Mouse (Mus musculus) heart, adult 8-10 months (tissue): Measurements from ENCODE around the gene Shisa5. TPM values are rescaled to one million over a fixed set of nuclear protein-coding genes. Genes with fewer than 3 reads are reported as not detected.
A peak's percentile ranks its signal among the peaks of the same experiment; 100 is the strongest.

Experiments
- DNase-seq: peaks from one replicate; pipeline ENCODE4 v3.0.0; 2022; ENCODE audit warnings: low spot score
- total RNA-seq, 4 experiments: library from RNA; stranded (reverse); gene quantifications; 2 replicates each; pipeline ENCODE4 v1.2.4; 2022

Shisa5 gene
- total RNA-seq, 4 experiments from 2014 or later, result 30.1 to 36.9 (median 33.7) TPM

- DNase-seq, result no peak
Measured at GRCm38 (mm10) chr9:109091802-109092201, 53.4 kb downstream of the Shisa5 start.

GRCm38 (mm10) chr9:109092799-109093198 lies 54.4 kb downstream of the Shisa5 start:
- DNase-seq, result no peak

GRCm38 (mm10) chr9:109093786-109094552 lies 55.6 kb downstream of the Shisa5 start:
- DNase-seq, result no peak

DNA sequence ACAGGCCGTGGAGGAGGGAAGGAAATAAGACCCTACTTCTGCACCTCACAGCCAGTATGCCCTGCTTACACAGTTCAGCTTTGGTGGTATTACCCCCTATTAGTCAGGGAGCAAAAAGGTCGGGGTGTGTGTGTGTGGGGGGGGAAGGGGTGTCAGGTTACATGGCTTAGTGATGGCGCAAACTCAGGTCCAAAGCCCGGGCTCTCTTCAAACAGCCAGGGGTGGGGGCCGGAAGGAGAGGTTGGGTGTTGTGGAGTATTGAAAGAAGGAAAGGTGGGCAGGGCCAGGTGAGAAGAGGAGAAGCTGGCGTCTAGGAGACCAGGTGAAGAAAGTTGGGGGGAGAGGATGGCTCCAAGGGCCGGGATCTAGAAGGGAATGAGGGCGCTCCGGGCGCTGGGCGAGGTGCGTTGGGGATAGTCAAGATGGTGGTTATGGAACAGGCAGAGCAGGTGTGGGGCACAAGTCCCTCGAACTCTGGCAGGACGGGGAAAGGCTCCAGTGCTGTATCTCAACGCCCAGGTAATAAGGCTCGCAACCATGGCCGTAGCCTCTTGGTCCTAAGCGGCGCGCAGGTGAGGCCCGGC lies 56.3 kb downstream of the Shisa5 start:
- DNase-seq, result no peak

DNA sequence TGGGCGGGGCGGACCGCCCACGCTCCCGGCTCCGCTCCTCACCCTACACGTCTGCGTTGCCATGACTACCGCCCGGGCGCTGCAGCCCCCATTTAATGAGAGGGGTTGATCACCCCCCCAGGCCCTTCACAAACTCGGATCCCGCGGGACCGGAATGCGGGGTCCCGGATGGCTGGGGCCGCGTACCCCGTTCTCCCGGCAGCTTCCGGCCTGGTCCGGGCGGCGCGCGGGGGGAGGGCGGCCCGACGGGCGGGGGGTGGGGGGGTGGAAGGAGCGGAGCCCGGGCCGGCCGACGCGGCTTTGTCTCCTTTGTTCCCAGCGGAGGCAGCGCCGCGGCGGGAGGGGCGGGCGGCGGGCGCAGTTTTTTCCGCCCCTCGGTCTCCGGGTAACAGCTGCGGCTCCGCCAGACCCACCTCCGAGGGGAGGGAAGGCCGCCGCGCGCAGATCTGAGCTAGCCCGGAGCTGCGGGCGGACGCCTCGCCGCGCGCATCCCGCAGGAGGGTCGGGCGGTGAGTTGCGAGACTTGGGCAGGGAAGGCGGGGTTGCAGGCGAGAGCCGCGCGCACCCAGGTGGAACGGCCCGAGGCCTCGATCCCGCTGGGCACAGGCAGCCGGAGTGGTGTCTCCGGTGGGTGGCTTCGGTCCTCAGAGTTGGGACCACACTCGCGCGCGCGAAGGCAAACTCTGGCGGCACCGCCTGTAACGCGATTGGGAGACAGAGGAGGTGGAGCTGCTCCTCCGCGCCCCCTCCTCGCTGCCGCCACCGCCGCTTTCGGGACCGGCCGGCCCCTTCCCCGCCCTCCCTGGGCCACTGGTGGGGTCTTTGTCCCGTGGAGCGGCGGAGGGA lies 57.0 kb downstream of the Shisa5 start, which contains the start of gene Plxnb1:
TSS of gene Plxnb1 (plus strand) at position 253 of the 846 bp plus-strand sequence.
- no peak for DNase-seq

DNA sequence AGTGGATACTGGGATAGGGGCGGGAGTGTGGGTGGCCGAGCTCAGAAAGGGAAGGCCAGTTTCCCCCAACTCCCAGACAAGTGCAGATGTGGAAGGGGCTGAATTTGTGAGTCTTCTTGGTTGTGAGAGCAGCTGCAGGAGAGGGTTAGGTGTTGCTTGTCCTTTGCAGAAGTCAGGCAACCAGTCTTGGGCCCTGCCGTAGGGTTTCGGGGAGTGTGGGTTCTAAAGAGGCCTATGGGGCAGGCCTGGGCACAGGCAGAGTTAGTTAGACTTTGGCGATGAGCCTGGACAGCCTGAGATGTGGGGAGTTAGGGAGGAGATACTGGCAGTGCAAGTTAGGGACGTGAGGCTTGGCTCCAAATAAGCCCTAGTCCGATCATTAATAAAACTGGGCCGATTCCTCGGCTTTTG lies 57.9 kb downstream of the Shisa5 start:
- no peak for DNase-seq

DNA sequence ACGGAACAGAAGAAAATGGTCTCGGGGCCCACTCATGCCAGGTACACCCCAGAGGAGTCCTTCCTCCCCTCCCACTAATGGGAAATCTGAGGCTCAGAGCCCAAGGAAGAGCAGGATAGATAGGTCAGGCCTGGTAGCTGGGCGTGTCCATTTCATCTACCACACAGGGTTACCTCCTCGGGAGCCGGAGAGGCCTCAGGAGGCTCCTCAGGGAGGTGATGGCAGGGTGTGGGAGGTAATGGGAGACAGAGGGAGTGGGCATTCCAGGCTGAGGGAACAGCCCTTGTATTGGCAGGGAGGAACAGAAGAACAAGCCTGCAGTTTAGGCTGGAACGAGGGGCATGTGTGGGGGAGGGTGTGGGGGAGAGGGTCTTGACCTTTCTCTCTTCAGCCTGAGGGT lies 58.5 kb downstream of the Shisa5 start:
- no peak for DNase-seq

GRCm38 (mm10) chr9:109097291-109097690 lies 58.9 kb downstream of the Shisa5 start:
- DNase-seq, result no peak

- no peak for DNase-seq
Measured at GRCm38 (mm10) chr9:109097831-109098230, 59.5 kb downstream of the Shisa5 start.

- DNase-seq, result no peak
Measured at GRCm38 (mm10) chr9:109098366-109098765, 60.0 kb downstream of the Shisa5 start.

- DNase-seq, result peak; percentile 50
Measured at GRCm38 (mm10) chr9:109098969-109099368, 60.6 kb downstream of the Shisa5 start.

DNA sequence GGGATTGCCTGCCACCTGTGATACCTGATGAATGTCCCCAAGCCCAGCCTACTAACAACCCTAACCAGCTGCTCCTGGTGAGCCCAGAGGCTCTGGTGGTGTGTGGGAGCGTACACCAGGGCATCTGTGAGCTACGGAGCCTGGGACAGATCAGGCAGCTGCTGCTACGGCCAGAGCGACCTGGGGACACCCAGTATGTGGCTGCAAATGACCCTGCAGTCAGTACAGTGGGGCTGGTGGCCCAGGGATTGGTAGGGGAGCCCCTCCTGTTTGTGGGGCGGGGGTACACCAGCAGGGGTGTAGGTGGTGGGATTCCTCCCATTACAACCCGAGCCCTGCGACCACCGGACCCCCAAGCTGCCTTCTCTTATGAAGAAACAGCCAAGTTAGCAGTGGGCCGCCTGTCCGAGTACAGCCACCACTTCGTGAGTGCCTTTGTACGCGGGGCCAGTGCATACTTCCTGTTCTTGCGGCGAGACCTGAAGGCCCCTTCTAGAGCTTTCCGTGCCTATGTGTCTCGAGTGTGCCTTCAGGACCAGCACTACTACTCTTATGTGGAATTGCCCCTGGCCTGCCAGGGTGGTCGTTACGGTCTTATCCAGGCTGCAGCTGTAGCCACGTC lies 62.1 kb downstream of the Shisa5 start:
- no peak for DNase-seq

DNA sequence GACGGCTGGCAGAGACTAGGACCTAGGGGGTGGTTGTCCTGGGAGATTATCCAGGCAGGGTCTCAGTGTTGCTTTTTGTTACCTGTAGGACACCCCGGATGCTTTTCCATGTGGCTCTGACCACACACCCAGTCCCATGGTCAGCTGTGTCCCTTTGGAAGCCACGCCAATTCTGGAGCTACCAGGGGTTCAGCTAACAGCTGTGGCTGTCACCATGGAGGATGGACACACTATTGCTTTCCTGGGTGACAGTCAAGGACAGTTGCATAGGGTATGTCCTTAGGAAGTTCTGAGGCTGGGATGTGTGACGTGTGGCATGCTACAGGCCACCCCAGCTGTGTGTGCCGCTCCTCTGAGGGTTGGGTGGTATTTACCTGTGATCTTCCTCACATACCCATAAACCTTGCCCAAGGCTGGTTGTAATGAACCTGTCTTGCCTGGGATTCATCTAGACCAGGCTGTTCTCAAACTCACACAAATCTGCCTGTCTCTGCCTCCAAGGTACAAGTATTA lies 63.6 kb downstream of the Shisa5 start:
- DNase-seq, result no peak

DNA sequence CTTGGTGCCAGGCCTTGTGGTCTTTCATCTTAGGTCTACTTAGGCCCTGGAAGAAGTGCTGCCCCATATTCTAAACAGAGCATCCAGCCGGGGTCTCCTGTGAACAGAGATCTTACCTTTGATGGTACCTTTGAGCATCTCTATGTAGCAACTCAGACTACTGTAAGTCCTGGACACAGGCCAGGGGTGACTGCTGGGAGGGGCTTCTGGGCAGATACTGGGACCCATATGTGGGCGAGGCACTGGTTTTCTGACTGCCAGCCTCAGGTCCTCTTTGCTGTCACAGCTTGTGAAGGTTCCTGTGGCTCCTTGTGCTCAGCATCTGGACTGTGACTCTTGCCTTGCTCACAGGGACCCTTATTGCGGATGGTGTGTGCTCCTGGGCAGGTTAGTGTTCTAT lies 64.2 kb downstream of the Shisa5 start:
- DNase-seq, result no peak

DNA sequence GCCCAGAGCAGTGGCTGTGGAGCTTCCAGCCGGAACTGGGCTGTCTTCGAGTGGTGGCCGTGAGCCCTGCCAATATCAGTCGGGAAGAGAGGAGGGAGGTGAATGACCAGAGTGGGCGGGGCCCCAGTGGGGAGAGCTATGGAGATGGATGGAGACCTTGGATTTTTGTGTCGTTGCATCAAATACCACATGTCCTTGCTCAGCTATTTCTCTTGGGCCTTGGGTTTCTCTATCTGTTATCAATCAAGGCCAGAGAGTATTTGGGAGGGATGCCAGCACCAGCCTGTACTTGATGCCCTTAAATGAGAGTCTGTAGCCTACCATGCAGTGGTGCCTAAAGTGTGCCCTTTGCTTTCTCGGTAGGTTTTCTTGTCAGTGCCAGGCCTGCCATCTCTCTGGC lies 64.9 kb downstream of the Shisa5 start:
- DNase-seq, result no peak

- no peak for DNase-seq
Measured at GRCm38 (mm10) chr9:109104083-109104482, 65.7 kb downstream of the Shisa5 start.

GRCm38 (mm10) chr9:109105011-109105410 lies 66.6 kb downstream of the Shisa5 start:
- no peak for DNase-seq

- no peak for DNase-seq
Measured at GRCm38 (mm10) chr9:109105648-109106047, 67.3 kb downstream of the Shisa5 start.

- DNase-seq, result no peak
Measured at GRCm38 (mm10) chr9:109107341-109107740, 69.0 kb downstream of the Shisa5 start.
